Mouse (Mus musculus) myocyte (in vitro differentiated cells): ENCODE measurements around the gene Bach2. TPM values are rescaled to one million over a fixed set of nuclear protein-coding genes. Genes with fewer than 3 reads are reported as not detected.

Experiments used
- H3K27me3 ChIP-seq: one replicate; pipeline ENCODE4 v1.6.1; 2011; ENCODE audit not compliant: control insufficient read depth, insufficient read depth, insufficient read length
- H3K36me3 ChIP-seq: one replicate; pipeline ENCODE4 v1.6.1; 2011; ENCODE audit not compliant: control insufficient read depth, insufficient read depth
- H3K4me2 ChIP-seq: one replicate; pipeline ENCODE4 v1.6.1; 2011; ENCODE audit warnings: low read depth, control low read depth
- H3K4me3 ChIP-seq: one replicate; pipeline ENCODE4 v1.5.1; 2011; ENCODE audit warnings: mild to moderate bottlenecking, control low read depth, moderate library complexity
- H3K79me2 ChIP-seq: one replicate; pipeline ENCODE4 v1.6.1; 2011; ENCODE audit not compliant: control insufficient read depth, insufficient read depth
- H3ac ChIP-seq: one replicate; pipeline ENCODE4 v1.6.1; 2011; ENCODE audit not compliant: control insufficient read depth, insufficient read length
- CEBPB ChIP-seq: IDR thresholded peaks from 2 replicates; pipeline ENCODE4 v1.6.1; 2011; ENCODE audit warnings: mild to moderate bottlenecking, moderate library complexity; ENCODE audit not compliant: poor library complexity, insufficient read depth, severe bottlenecking
- E2F4 ChIP-seq: IDR thresholded peaks from one replicate; pipeline ENCODE4 v1.6.1; 2011; ENCODE audit warnings: mild to moderate bottlenecking, control low read depth, moderate library complexity; ENCODE audit not compliant: insufficient read depth
- MAX ChIP-seq: IDR thresholded peaks from one replicate; pipeline ENCODE4 v1.6.1; 2011; ENCODE audit warnings: low read depth, mild to moderate bottlenecking, control low read depth
- MYOD1 ChIP-seq, 3 experiments: IDR thresholded peaks; one replicate each; pipeline ENCODE4 v1.6.1; 2011; ENCODE audit warnings: control low read depth in 2 of 3, low read depth in 2 of 3, mild to moderate bottlenecking in 2 of 3, moderate library complexity in 1 of 3; ENCODE audit not compliant: insufficient read length in 2 of 3, control insufficient read depth in 1 of 3
- MYOG ChIP-seq, 3 experiments: IDR thresholded peaks; one replicate each; pipeline ENCODE4 v1.6.1; 2011; ENCODE audit warnings: control low read depth in 2 of 3, low read depth in 2 of 3, mild to moderate bottlenecking in 2 of 3; ENCODE audit not compliant: insufficient read length in 2 of 3, control insufficient read depth in 1 of 3, insufficient read depth in 1 of 3
- POLR2A ChIP-seq: IDR thresholded peaks from one replicate; pipeline ENCODE4 v1.6.1; 2011; ENCODE audit warnings: low read depth, mild to moderate bottlenecking, control low read depth, moderate library complexity; ENCODE audit not compliant: insufficient read length
- POLR2AphosphoS2 ChIP-seq: IDR thresholded peaks from one replicate; pipeline ENCODE4 v1.6.1; 2011; ENCODE audit warnings: low read depth, control low read depth; ENCODE audit not compliant: insufficient read length
- REST ChIP-seq: IDR thresholded peaks from one replicate; pipeline ENCODE4 v1.6.1; 2011; ENCODE audit warnings: mild to moderate bottlenecking, control low read depth, moderate library complexity; ENCODE audit not compliant: insufficient read depth, insufficient read length
- SRF ChIP-seq: IDR thresholded peaks from one replicate; pipeline ENCODE4 v1.6.1; 2011; ENCODE audit warnings: low read depth; ENCODE audit not compliant: control insufficient read depth, insufficient read length
- TCF12 ChIP-seq: IDR thresholded peaks from one replicate; pipeline ENCODE4 v1.6.1; 2011; ENCODE audit warnings: mild to moderate bottlenecking, control low read depth; ENCODE audit not compliant: poor library complexity, insufficient read depth, severe bottlenecking
- TCF3 ChIP-seq: IDR thresholded peaks from one replicate; pipeline ENCODE4 v1.6.1; 2011; ENCODE audit warnings: low read depth, control low read depth; ENCODE audit not compliant: insufficient read length
- USF1 ChIP-seq: IDR thresholded peaks from one replicate; pipeline ENCODE4 v1.6.1; 2011; ENCODE audit warnings: low read depth, mild to moderate bottlenecking, control low read depth, moderate library complexity
- polyA plus RNA-seq: library from polyadenylated mRNA; unstranded; fragments of >200 nt; fragmentation: generic; extraction: Trizol; gene quantifications from one replicate; pipeline ENCODE4 v1.2.1, GENCODE M21; 2012; ENCODE audit warnings: missing spikeins

Gene Bach2
- polyA plus RNA-seq, 1 experiment: 0.29 TPM

DNA sequence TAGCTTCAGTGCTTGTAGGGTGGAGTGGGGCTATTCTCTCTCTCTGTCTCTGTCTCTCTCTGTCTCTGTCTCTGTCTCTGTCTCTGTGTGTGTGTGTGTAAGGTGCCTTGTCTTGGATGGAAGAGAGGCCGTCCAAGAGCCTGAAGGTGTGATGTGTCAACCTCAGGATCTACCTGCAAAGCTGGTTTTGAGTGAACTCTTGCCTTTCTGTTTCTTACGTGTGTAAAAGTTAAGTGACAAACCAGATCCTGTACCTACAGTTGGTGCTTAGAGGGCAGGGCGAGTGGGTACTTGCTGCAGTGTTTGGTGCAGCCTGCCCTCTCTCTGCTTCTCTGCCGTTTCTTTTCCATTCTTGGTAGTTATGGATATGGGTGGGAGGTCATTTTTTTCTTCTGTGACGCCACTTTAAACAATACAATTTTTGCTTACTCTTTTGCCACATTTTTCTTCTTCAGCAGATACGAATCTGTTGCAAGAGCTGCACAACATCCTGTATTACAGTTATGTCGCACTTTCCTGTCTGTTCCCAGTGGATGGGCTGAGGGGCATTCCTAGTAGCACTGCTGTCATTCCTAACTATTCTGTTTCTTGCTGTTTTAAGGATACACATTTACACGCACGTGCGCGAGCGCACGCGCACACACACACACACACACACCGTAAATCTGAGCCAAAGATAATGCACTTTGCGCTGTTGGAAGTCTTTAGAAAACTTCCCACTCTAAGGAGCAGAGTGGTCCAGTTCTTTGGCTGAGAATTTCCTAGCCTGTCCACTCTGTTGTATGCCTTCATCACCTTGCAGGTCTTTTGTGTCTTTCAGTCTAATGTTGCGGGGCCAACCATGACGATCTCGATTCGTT, 24.5 kb downstream of the Bach2 start:
- Histone ChIP-seq H3ac (no peak overlapping the region), H3K79me2 (no peaks in the 10 kb centered on the region), H3K4me3 (no peak overlapping the region), H3K4me2 (no peak overlapping the region), H3K27me3 (no peaks in the 10 kb centered on the region), H3K36me3 (no peaks in the 10 kb centered on the region)
- TF ChIP-seq E2F4 (no peak), TCF12 (no peak), MYOD1 (IDR thresholded peaks at IDR 0.05; ENCODE audit: control insufficient read depth in 1 of 3, insufficient read length in 2 of 3, low read depth in 2 of 3) (no peak), POLR2A (no peak), TCF3 (no peak), SRF (no peak), MYOG (IDR thresholded peaks at IDR 0.05; ENCODE audit: control insufficient read depth in 1 of 3, insufficient read depth in 1 of 3, insufficient read length in 2 of 3, low read depth in 2 of 3) (no peak), USF1 (no peak), REST (no peak), MAX (no peak), CEBPB (no peak), POLR2AphosphoS2 (no peak)

DNA sequence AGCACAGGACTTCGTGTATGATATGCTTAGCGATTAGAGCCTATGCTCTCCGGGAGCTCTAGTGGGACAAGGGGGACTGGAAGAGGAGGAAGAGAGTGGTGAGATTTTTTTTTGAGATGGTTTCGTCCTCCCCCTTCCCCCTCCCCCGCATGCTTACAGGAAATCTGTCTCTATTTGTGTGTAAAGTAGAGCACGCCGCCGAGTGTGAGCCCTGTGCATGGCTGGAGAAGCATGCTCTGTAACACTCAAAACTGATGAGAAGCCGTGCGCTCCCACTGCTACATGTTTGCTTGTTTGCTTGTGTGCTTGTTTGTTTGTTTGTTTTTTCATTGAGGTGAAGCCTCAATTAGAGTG, 25.1 kb downstream of the Bach2 start:
- no peak overlapping the region for H3K4me2 ChIP-seq
- H3K36me3 ChIP-seq: no peaks in the 10 kb centered on the region
- H3K79me2 ChIP-seq: no peaks in the 10 kb centered on the region
- TF ChIP-seq CEBPB (no peak), SRF (no peak), REST (no peak), POLR2A (no peak), MAX (no peak), MYOG (IDR thresholded peaks at IDR 0.05; ENCODE audit: control insufficient read depth in 1 of 3, insufficient read depth in 1 of 3, insufficient read length in 2 of 3, low read depth in 2 of 3) (no peak)
- no peak overlapping the region for H3K4me3 ChIP-seq
- H3ac ChIP-seq: no peak overlapping the region
- no peaks in the 10 kb centered on the region for H3K27me3 ChIP-seq

DNA sequence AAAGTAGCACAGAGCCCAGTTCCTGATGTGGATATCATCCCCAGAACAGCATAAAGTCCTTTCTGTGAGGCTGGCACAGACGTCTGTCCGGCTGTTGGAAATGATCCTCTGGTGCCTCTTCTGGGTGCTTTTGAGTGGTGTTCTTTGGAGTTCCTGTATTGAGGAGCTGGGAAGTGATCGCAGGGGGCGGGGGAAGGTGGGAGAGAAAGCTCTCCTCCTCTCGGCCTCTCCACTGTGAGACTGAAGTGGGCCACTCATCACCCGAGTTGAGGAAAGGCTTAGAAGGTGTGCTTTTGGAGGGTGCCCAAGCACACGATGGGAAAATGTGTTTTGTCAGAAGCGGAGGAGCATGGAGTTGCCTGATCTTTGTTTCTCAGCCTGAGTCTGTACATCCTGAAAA, 26.3 kb downstream of the Bach2 start:
- Histone ChIP-seq H3K4me2 (no peak overlapping the region), H3K79me2 (no peaks in the 10 kb centered on the region), H3K4me3 (no peak overlapping the region), H3K27me3 (no peaks in the 10 kb centered on the region), H3K36me3 (no peaks in the 10 kb centered on the region), H3ac (no peak overlapping the region)
- TF ChIP-seq TCF12: no peak
- no peak for TF ChIP-seq SRF
- no peak for TF ChIP-seq POLR2A
- no peak for TF ChIP-seq E2F4
- no peak for TF ChIP-seq TCF3
- TF ChIP-seq MYOG (IDR thresholded peaks at IDR 0.05; ENCODE audit: control insufficient read depth in 1 of 3, insufficient read depth in 1 of 3, insufficient read length in 2 of 3, low read depth in 2 of 3): no peak
- TF ChIP-seq MAX: no peak
- no peak for TF ChIP-seq REST
- TF ChIP-seq CEBPB: no peak
- no peak for TF ChIP-seq MYOD1 (IDR thresholded peaks at IDR 0.05; ENCODE audit: control insufficient read depth in 1 of 3, insufficient read length in 2 of 3, low read depth in 2 of 3)
- no peak for TF ChIP-seq USF1

DNA sequence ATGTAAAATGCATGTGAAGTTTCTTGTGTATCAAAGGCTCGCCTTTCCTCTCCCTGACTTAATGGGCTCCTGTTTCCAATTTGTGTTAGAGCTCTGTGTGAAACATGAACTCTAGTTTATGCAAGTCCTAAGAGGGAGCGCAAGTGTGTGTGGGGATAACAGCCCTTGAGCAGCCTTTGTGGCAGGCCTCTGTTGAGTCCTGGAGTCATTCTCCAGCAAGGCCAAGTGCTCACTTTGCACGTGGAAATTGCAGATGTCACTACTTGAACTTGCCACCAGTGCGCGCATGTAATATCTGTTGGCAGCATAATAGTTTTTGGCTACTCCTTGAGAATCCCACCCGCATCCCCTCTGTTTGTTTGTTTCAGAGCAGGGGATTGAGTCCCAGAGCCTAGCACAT, 28.1 kb downstream of the Bach2 start:
- Histone ChIP-seq H3K4me2 (no peak overlapping the region), H3K79me2 (no peaks in the 10 kb centered on the region), H3ac (no peak overlapping the region)

DNA sequence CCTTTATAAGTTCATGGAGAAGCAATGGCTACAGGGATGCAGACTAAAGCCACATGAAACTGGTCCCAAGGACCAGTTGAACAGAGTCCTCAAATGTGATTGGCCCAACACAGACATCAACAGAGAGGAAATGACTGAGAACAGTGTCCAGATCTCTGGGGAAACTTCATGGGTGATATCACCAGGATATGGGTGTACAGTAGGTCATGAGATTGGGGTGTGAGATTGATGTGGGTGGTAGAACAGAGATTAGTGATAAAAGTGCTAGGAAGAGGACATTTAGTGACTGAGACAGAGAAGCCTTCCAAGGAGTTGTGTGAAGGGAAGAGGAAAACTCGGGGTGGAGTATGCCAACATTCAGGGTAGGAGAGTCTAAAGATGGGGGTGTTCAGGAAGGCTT, 29.4 kb downstream of the Bach2 start:
- Histone ChIP-seq H3K36me3 (no peaks in the 10 kb centered on the region), H3K27me3 (no peaks in the 10 kb centered on the region), H3K4me2 (no peak overlapping the region), H3K4me3 (no peak overlapping the region), H3ac (no peak overlapping the region), H3K79me2 (no peaks in the 10 kb centered on the region)
- TF ChIP-seq CEBPB (no peak), SRF (no peak), POLR2AphosphoS2 (no peak), USF1 (no peak), E2F4 (no peak), MYOD1 (IDR thresholded peaks at IDR 0.05; ENCODE audit: control insufficient read depth in 1 of 3, insufficient read length in 2 of 3, low read depth in 2 of 3) (no peak), TCF12 (no peak), REST (no peak), TCF3 (no peak), MAX (no peak), POLR2A (no peak)

More for the DNA sequence above, 28.1 kb downstream of the Bach2 start:
- no peak overlapping the region for H3K4me3 ChIP-seq
- H3K36me3 ChIP-seq: no peaks in the 10 kb centered on the region
- no peaks in the 10 kb centered on the region for H3K27me3 ChIP-seq
- no peak for TF ChIP-seq TCF3
- no peak for TF ChIP-seq CEBPB
- no peak for TF ChIP-seq E2F4
- TF ChIP-seq USF1: no peak
- no peak for TF ChIP-seq MYOG (IDR thresholded peaks at IDR 0.05; ENCODE audit: control insufficient read depth in 1 of 3, insufficient read depth in 1 of 3, insufficient read length in 2 of 3, low read depth in 2 of 3)
- TF ChIP-seq MYOD1 (IDR thresholded peaks at IDR 0.05; ENCODE audit: control insufficient read depth in 1 of 3, insufficient read length in 2 of 3, low read depth in 2 of 3): no peak
- no peak for TF ChIP-seq SRF
- TF ChIP-seq POLR2A: no peak
- no peak for TF ChIP-seq TCF12
- TF ChIP-seq POLR2AphosphoS2: no peak
- no peak for TF ChIP-seq REST
- TF ChIP-seq MAX: no peak
